ENCODE assay signal across 16 mouse cellular contexts in genomic region chr1:56914279-56914678, GRCm38 (mm10).
"Had no signal": no experiment of that assay in that cellular context is flagged by ENCODE, and none has a peak within 500 bp of the region (broad histone marks: within the 10 kb centered on the region; RNA-seq: fewer than 3 reads in every experiment).

No protein-coding gene starts in this region.

- H3K27me3 ChIP-seq: kidney, embryonic 15.5 days; liver, embryonic 15.5 days; megakaryocyte, embryonic 14.5 days; midbrain, embryonic 12.5 days; neural tube, embryonic 13.5 days had no signal

- H3K27ac ChIP-seq: kidney, embryonic 15.5 days; limb, embryonic 10.5 days; liver, embryonic 15.5 days; macrophage; midbrain, embryonic 12.5 days; neural tube, embryonic 13.5 days had no signal

- DNase-seq: kidney, adult 2 months; kidney, postnatal 14 days; lung, embryonic 14.5 days; lung, postnatal 14 days; retina, postnatal 1 day; thymus, postnatal 4 days had no signal

- ATAC-seq: intestine, embryonic 16.5 days; midbrain, embryonic 16.5 days had no signal

- H3K9me3 ChIP-seq: kidney, embryonic 15.5 days; limb, embryonic 10.5 days; liver, embryonic 15.5 days; megakaryocyte, embryonic 14.5 days; midbrain, embryonic 12.5 days; neural tube, embryonic 13.5 days had no signal

- H3K36me3 ChIP-seq: kidney, embryonic 15.5 days; limb, embryonic 10.5 days; liver, embryonic 15.5 days; midbrain, embryonic 12.5 days; neural tube, embryonic 13.5 days had no signal

- H3K4me3 ChIP-seq: kidney, embryonic 15.5 days; limb, embryonic 10.5 days; liver, embryonic 15.5 days; megakaryocyte, embryonic 14.5 days; midbrain, embryonic 12.5 days; neural tube, embryonic 13.5 days had no signal

- H3K4me1 ChIP-seq: kidney, embryonic 15.5 days; limb, embryonic 10.5 days; liver, embryonic 15.5 days; megakaryocyte, embryonic 14.5 days; midbrain, embryonic 12.5 days; neural tube, embryonic 13.5 days had no signal

- H3K4me2 ChIP-seq: kidney, embryonic 15.5 days; liver, embryonic 11.5 days; liver, embryonic 15.5 days; lung, embryonic 14.5 days; midbrain, embryonic 12.5 days; neural tube, embryonic 13.5 days had no signal

- H3K9ac ChIP-seq: kidney, embryonic 15.5 days; liver, embryonic 15.5 days; lung, embryonic 14.5 days; midbrain, embryonic 12.5 days; neural tube, embryonic 13.5 days had no signal
